Mouse (Mus musculus): Measurements from ENCODE around the gene Dapk1. TPM values are rescaled to one million over a fixed set of nuclear protein-coding genes. Genes with fewer than 3 reads are reported as not detected.

Dapk1 gene
- 18.0 and 18.7 TPM in 2 replicates for polyA plus RNA-seq (2015; fragmentation: Nextera tagmentation; extraction: Ambion mirVana)

DNA sequence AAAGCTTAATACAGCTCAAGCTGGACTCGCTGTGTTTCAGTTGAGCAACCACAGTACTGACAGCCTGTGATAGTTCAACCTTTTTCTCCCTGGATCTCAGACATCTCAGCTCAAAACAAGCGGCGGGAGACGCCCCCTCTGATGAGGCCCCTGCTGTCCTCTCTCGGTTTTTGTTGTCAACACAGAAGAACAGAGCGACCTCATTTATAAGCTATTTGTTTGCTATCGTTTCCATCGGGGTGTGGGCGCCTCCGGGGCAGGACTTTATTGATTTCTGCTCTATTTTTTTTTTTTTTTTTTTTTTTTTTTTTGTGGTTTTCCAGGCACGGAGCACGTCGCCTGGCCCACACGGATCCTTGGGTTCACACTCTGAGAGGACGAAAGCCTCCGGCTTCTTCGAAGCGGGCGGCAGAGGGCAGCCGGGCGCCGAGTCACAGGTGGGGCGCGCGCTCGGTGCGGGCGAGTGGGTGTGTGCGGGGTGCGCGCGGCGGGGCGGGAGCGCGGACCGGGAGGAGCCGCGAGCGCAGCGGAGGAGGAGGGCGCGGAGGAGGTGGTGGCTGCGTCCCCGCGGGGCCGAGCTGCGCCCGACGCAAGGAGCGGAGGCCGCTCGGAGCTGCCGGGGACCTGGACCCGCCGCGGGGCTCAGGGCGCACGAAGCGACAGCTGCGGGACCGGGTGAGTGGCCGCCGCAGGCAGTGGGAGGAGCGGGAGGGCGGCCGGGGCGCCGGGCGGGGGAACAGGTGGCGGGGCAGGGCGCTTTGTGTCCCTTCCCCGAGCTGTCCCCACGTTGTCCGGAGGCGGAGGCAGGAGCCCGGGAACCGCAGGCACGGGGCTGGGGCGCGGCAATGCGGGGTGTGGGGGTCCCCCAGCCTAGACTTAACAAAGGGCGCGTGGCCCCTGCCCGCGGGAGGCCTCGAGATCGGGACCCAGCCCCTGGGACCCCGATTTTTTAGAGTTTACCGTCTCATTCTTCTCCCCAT, at the start of gene Dapk1:
Gene Dapk1, plus strand, starts transcription at position 512 of the 980 bp plus-strand sequence.

GRCm38 (mm10) chr13:60786264-60786663, 184.5 kb downstream of the Dapk1 start, which contains the start of gene BC051665:
TSS of gene BC051665 (minus strand) at chr13:60786364.

GRCm38 (mm10) chr13:60802749-60803148, 201.0 kb downstream of the Dapk1 start, which contains the start of gene Ctsll3:
TSS of gene Ctsll3 (minus strand) at chr13:60802849.

Other genes starting within 250 kb of the Dapk1 start
- gene BC051665, start 184.4 kb downstream of the Dapk1 start, polyA plus RNA-seq (2015; fragmentation: Nextera tagmentation; extraction: Ambion mirVana) = not detected in 2 replicates
- gene Ctsll3, start 200.9 kb downstream of the Dapk1 start, polyA plus RNA-seq (2015; fragmentation: Nextera tagmentation; extraction: Ambion mirVana) = 0.23 TPM in 1 of 2 replicates, not detected in the other